Mouse (Mus musculus) frontal cortex, postnatal 10 days (tissue): ENCODE data around the gene Wdr35.
A peak's percentile ranks its signal among the peaks of the same experiment; 100 is the strongest.
"Not testable (repeated sequence)": the region's sequence is repeated elsewhere in the genome, so short reads cannot be mapped to it uniquely, and the experiment has no call there.

Experiments
- DNase-seq, 2 experiments: peaks; one replicate each; pipeline ENCODE4 v3.0.0; 2022; ENCODE audit warnings: low spot score in 2 of 2, mixed read lengths in 1 of 2

Gene Wdr35

GRCm38 (mm10) chr12:8973820-8974465, at the start of gene Wdr35:
Gene Wdr35, plus strand, starts transcription at chr12:8973892.
- peak; percentile 86 to 90 for DNase-seq

- no peak for DNase-seq
Observed at GRCm38 (mm10) chr12:8927652-8928051, 46.0 kb upstream of the Wdr35 start.

- no peak for DNase-seq
Observed at GRCm38 (mm10) chr12:8928766-8929165, 44.9 kb upstream of the Wdr35 start.

- no peak for DNase-seq
Observed at GRCm38 (mm10) chr12:8931083-8931482, 42.6 kb upstream of the Wdr35 start.

- no peak for DNase-seq
Observed at GRCm38 (mm10) chr12:8935349-8935748, 38.3 kb upstream of the Wdr35 start.

GRCm38 (mm10) chr12:8936210-8936609, 37.5 kb upstream of the Wdr35 start:
- not testable (repeated sequence) for DNase-seq

GRCm38 (mm10) chr12:8939490-8939889, 34.2 kb upstream of the Wdr35 start:
- no peak for DNase-seq

- DNase-seq = no peak
Observed at GRCm38 (mm10) chr12:8940011-8941005, 33.4 kb upstream of the Wdr35 start.

GRCm38 (mm10) chr12:8941131-8941615, 32.5 kb upstream of the Wdr35 start:
- DNase-seq = no peak

GRCm38 (mm10) chr12:8941699-8942392, 31.8 kb upstream of the Wdr35 start:
- DNase-seq = no peak

GRCm38 (mm10) chr12:8947163-8947562, 26.5 kb upstream of the Wdr35 start:
- DNase-seq = no peak

GRCm38 (mm10) chr12:8947714-8948464, 25.8 kb upstream of the Wdr35 start, which contains the start of gene Matn3:
Gene Matn3, plus strand, starts transcription at chr12:8947929.
- DNase-seq = peak in 1 of 2 experiments; percentile 39

- DNase-seq = no peak
Observed at GRCm38 (mm10) chr12:8953136-8953535, 20.6 kb upstream of the Wdr35 start.

- DNase-seq = no peak
Observed at GRCm38 (mm10) chr12:8954161-8954561, 19.5 kb upstream of the Wdr35 start.

- DNase-seq = no peak
Observed at GRCm38 (mm10) chr12:8961607-8962316, 11.9 kb upstream of the Wdr35 start.

- DNase-seq = no peak
Observed at GRCm38 (mm10) chr12:8969828-8970227, 3.9 kb upstream of the Wdr35 start.

- no peak for DNase-seq
Observed at GRCm38 (mm10) chr12:8975076-8975475, 1.4 kb downstream of the Wdr35 start.

- DNase-seq = no peak
Observed at GRCm38 (mm10) chr12:8993231-8993630, 19.5 kb downstream of the Wdr35 start.

- no peak for DNase-seq
Observed at GRCm38 (mm10) chr12:8998318-8998717, 24.6 kb downstream of the Wdr35 start.

- DNase-seq = peak; percentile 19 to 34
Observed at GRCm38 (mm10) chr12:9002038-9002648, 28.5 kb downstream of the Wdr35 start.
